Mouse (Mus musculus) MEL (cell line): ENCODE data around the gene Cachd1. TPM values are rescaled to one million over a fixed set of nuclear protein-coding genes. Genes with fewer than 3 reads are reported as not detected.

Experiments used
- DNase-seq: peaks from one replicate; pipeline ENCODE4 v3.0.0; 2011; ENCODE audit warnings: low read depth, low spot score
- H3K27ac ChIP-seq: 2 replicates; pipeline ENCODE4 v1.5.1; 2012; ENCODE audit warnings: low read depth, mild to moderate bottlenecking, control low read depth, low read length, moderate library complexity; ENCODE audit not compliant: control insufficient read depth
- H3K27me3 ChIP-seq, 2 experiments: fragments of 150-350 bp in 1 of 2; sonication (generic) in 1 of 2; 2 replicates each; pipeline ENCODE4 v1.6.1; 2012; ENCODE audit warnings: low read length in 2 of 2, mild to moderate bottlenecking in 2 of 2, improper control_type of control experiment in 1 of 2, moderate library complexity in 1 of 2; ENCODE audit not compliant: insufficient read depth in 2 of 2, control insufficient read depth in 1 of 2
- H3K36me3 ChIP-seq, 2 experiments: 2 replicates each; pipeline ENCODE4 v1.6.1; 2012 to 2014; ENCODE audit warnings: low read length in 2 of 2, improper control_type of control experiment in 1 of 2, inconsistent platforms in 1 of 2, mild to moderate bottlenecking in 1 of 2; ENCODE audit not compliant: insufficient read depth in 2 of 2, control insufficient read depth in 1 of 2
- H3K4me1 ChIP-seq, 2 experiments: fragments of 150-350 bp in 1 of 2; sonication (generic) in 1 of 2; 2 replicates each; pipeline ENCODE4 v1.6.1; 2012; ENCODE audit warnings: low read length in 2 of 2, improper control_type of control experiment in 1 of 2, mild to moderate bottlenecking in 1 of 2; ENCODE audit not compliant: insufficient read depth in 2 of 2, control insufficient read depth in 1 of 2
- H3K4me3 ChIP-seq, 2 experiments: fragments of 150-350 bp in 1 of 2; sonication (generic) in 1 of 2; 2 replicates each; pipeline ENCODE4 v1.5.1; 2012; ENCODE audit warnings: low read depth in 2 of 2, low read length in 2 of 2, mild to moderate bottlenecking in 2 of 2, moderate library complexity in 2 of 2, control low read depth in 1 of 2, improper control_type of control experiment in 1 of 2; ENCODE audit not compliant: control insufficient read depth in 1 of 2, insufficient read depth in 1 of 2
- H3K79me2 ChIP-seq: 2 replicates; pipeline ENCODE4 v1.6.1; 2012; ENCODE audit warnings: mild to moderate bottlenecking, low read length, moderate library complexity; ENCODE audit not compliant: control insufficient read depth, poor library complexity, insufficient read depth
- H3K9ac ChIP-seq: 2 replicates; pipeline ENCODE4 v1.6.1; 2012; ENCODE audit warnings: low read depth, mild to moderate bottlenecking, control low read depth, low read length, moderate library complexity; ENCODE audit not compliant: control insufficient read depth, poor library complexity, severe bottlenecking
- H3K9me3 ChIP-seq: fragments of 150-350 bp; sonication (generic); replicated peaks from 2 replicates; pipeline ENCODE4 v1.6.1; 2012; ENCODE audit warnings: mild to moderate bottlenecking, low read length, improper control_type of control experiment, moderate library complexity; ENCODE audit not compliant: insufficient read depth
- BHLHE40 ChIP-seq: IDR thresholded peaks from 2 replicates; pipeline ENCODE4 v1.6.1; 2012; ENCODE audit warnings: low read depth, mild to moderate bottlenecking, inconsistent platforms, low read length, improper control_type of control experiment, borderline replicate concordance
- CHD1 ChIP-seq: IDR thresholded peaks from 2 replicates; pipeline ENCODE4 v1.6.1; 2012; ENCODE audit warnings: low read depth, mild to moderate bottlenecking, inconsistent platforms, low read length, improper control_type of control experiment
- CTCF ChIP-seq, 3 experiments: IDR thresholded peaks in 2 of 3; conservative IDR thresholded peaks in 1 of 3; 2 replicates each; pipeline ENCODE4 v1.5.1; 2011 to 2012; ENCODE audit warnings: low read length in 3 of 3, low read depth in 2 of 3, mild to moderate bottlenecking in 2 of 3, improper control_type of control experiment in 1 of 3, inconsistent platforms in 1 of 3, mixed read lengths in 1 of 3, moderate library complexity in 1 of 3; ENCODE audit not compliant: control insufficient read depth in 1 of 3, insufficient read depth in 1 of 3, poor library complexity in 1 of 3, severe bottlenecking in 1 of 3
- E2F4 ChIP-seq: IDR thresholded peaks from 2 replicates; pipeline ENCODE4 v1.6.1; 2011; ENCODE audit warnings: low read depth, low read length, improper control_type of control experiment, borderline replicate concordance
- ETS1 ChIP-seq: IDR thresholded peaks from 2 replicates; pipeline ENCODE4 v1.6.1; 2012; ENCODE audit warnings: low read depth, mild to moderate bottlenecking, inconsistent platforms, low read length, improper control_type of control experiment, moderate library complexity
- GATA1 ChIP-seq: IDR thresholded peaks from 2 replicates; pipeline ENCODE4 v1.6.1; 2011; ENCODE audit warnings: low read depth, low read length, improper control_type of control experiment
- HCFC1 ChIP-seq: IDR thresholded peaks from 2 replicates; pipeline ENCODE4 v1.6.1; 2012; ENCODE audit warnings: low read depth, mild to moderate bottlenecking, inconsistent platforms, low read length, improper control_type of control experiment, moderate library complexity
- JUND ChIP-seq: IDR thresholded peaks from 2 replicates; pipeline ENCODE4 v1.6.1; 2011; ENCODE audit warnings: low read depth, mild to moderate bottlenecking, improper control_type of control experiment, low read length
- KAT2A ChIP-seq: conservative IDR thresholded peaks from 2 replicates; pipeline ENCODE4 v1.6.1; 2012; ENCODE audit warnings: low read depth, low read length, improper control_type of control experiment, inconsistent platforms
- MAX ChIP-seq: IDR thresholded peaks from 2 replicates; pipeline ENCODE4 v1.6.1; 2011; ENCODE audit warnings: low read length, improper control_type of control experiment
- MAZ ChIP-seq: IDR thresholded peaks from 2 replicates; pipeline ENCODE4 v1.6.1; 2012; ENCODE audit warnings: low read depth, mild to moderate bottlenecking, inconsistent platforms, low read length, improper control_type of control experiment
- MEF2A ChIP-seq: IDR thresholded peaks from 2 replicates; pipeline ENCODE4 v1.6.1; 2014; ENCODE audit warnings: low read depth, mild to moderate bottlenecking, inconsistent platforms, low read length, improper control_type of control experiment; ENCODE audit not compliant: poor library complexity, insufficient replicate concordance, severe bottlenecking; ENCODE audit errors: extremely low read depth
- MXI1 ChIP-seq: IDR thresholded peaks from 2 replicates; pipeline ENCODE4 v1.6.1; 2011; ENCODE audit warnings: mild to moderate bottlenecking, low read depth, low read length, improper control_type of control experiment
- NELFE ChIP-seq: IDR thresholded peaks from 2 replicates; pipeline ENCODE4 v1.6.1; 2011; ENCODE audit warnings: low read depth, low read length, improper control_type of control experiment
- NRF1 ChIP-seq: IDR thresholded peaks from 2 replicates; pipeline ENCODE4 v1.6.1; 2014; ENCODE audit warnings: low read depth, mild to moderate bottlenecking, inconsistent platforms, low read length, improper control_type of control experiment, moderate library complexity; ENCODE audit not compliant: poor library complexity, insufficient read depth, severe bottlenecking
- POLR2A ChIP-seq, 2 experiments: IDR thresholded peaks; 2 replicates each; pipeline ENCODE4 v1.6.1; 2011 to 2012; ENCODE audit warnings: low read length in 2 of 2, mild to moderate bottlenecking in 2 of 2, control low read depth in 1 of 2, improper control_type of control experiment in 1 of 2, low read depth in 1 of 2, moderate library complexity in 1 of 2; ENCODE audit not compliant: control insufficient read depth in 1 of 2, insufficient read depth in 1 of 2, poor library complexity in 1 of 2
- POLR2AphosphoS2 ChIP-seq: IDR thresholded peaks from 2 replicates; pipeline ENCODE4 v1.6.1; 2011; ENCODE audit warnings: low read length, improper control_type of control experiment
- POLR2AphosphoS5 ChIP-seq: IDR thresholded peaks from 2 replicates; pipeline ENCODE4 v1.6.1; 2012; ENCODE audit warnings: low read depth, borderline replicate concordance, mild to moderate bottlenecking, inconsistent platforms, low read length, moderate library complexity, mixed read lengths
- SIN3A ChIP-seq: IDR thresholded peaks from 2 replicates; pipeline ENCODE4 v1.6.1; 2012; ENCODE audit warnings: low read length, improper control_type of control experiment, inconsistent platforms
- TBP ChIP-seq: IDR thresholded peaks from 2 replicates; pipeline ENCODE4 v1.8.0; 2011; ENCODE audit warnings: low read depth, low read length, improper control_type of control experiment
- UBTF ChIP-seq: IDR thresholded peaks from 2 replicates; pipeline ENCODE4 v1.6.1; 2012; ENCODE audit warnings: low read depth, mild to moderate bottlenecking, inconsistent platforms, low read length, improper control_type of control experiment, moderate library complexity, borderline replicate concordance; ENCODE audit not compliant: insufficient read depth
- USF2 ChIP-seq, 2 experiments: IDR thresholded peaks; 2 replicates each; pipeline ENCODE4 v1.6.1; 2011 to 2012; ENCODE audit warnings: improper control_type of control experiment in 2 of 2, low read length in 2 of 2, borderline replicate concordance in 1 of 2, inconsistent platforms in 1 of 2, low read depth in 1 of 2, mild to moderate bottlenecking in 1 of 2; ENCODE audit not compliant: insufficient read depth in 1 of 2
- ZC3H11A ChIP-seq: IDR thresholded peaks from 2 replicates; pipeline ENCODE4 v1.6.1; 2012; ENCODE audit warnings: low read depth, mild to moderate bottlenecking, inconsistent platforms, low read length, improper control_type of control experiment
- ZKSCAN1 ChIP-seq: IDR thresholded peaks from 2 replicates; pipeline ENCODE4 v1.6.1; 2012; ENCODE audit warnings: low read depth, mild to moderate bottlenecking, inconsistent platforms, low read length, improper control_type of control experiment, moderate library complexity
- polyA plus RNA-seq, 2 experiments: library from polyadenylated mRNA; stranded (reverse) in 1 of 2; unstranded in 1 of 2; fragments of >175 nt in 1 of 2; fragments of >200 nt in 1 of 2; gene quantifications; 2 replicates each; pipeline versions ENCODE4 v1.2.1 to v1.2.4; 2012; ENCODE audit warnings: low replicate concordance in 2 of 2, low read depth in 1 of 2; ENCODE audit not compliant: insufficient read length in 2 of 2, insufficient read depth in 1 of 2, missing spikeins in 1 of 2
- total RNA-seq: library from RNA; depleted of rRNA; stranded (reverse); fragments of 300-350 nt; gene quantifications from 2 replicates; pipeline ENCODE4 v1.2.3, GENCODE M21; 2012

Gene Cachd1
- total and polyA plus RNA-seq, 3 experiments: 4.0 to 15.8 TPM; not detected in 1

DNA sequence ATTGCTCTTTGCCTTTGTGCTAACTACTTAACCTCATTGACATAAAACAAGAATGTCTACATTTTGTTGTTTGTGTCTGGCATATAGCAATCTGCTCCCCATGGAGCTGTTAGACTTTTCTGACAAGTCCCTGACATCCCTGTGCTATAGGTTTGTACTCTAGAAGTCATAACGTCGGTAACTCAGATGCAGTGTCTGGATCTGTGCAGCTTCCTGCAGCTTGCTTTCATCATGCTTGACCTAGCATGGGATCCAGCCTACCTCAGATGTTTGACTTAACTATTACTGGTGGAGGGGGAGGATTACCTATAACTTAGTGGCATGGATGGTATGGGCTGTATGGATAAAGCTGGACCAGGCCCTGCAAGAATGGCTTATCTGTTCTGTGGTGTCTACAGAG lies 117.7 kb downstream of the Cachd1 start:
- Histone ChIP-seq H3K9ac (no peak overlapping the region), H3K4me3 (no peak overlapping the region), H3K27me3 (no peaks in the 10 kb centered on the region), H3K27ac (no peak overlapping the region), H3K36me3 (no peaks in the 10 kb centered on the region), H3K9me3 (no peaks in the 10 kb centered on the region), H3K4me1 (no peaks in the 10 kb centered on the region), H3K79me2 (no peaks in the 10 kb centered on the region)
- DNase-seq: no peak
- TF ChIP-seq NELFE (no peak), HCFC1 (no peak), JUND (no peak), MAZ (no peak), KAT2A (no peak), UBTF (no peak), MEF2A (no peak), ETS1 (no peak)

DNA sequence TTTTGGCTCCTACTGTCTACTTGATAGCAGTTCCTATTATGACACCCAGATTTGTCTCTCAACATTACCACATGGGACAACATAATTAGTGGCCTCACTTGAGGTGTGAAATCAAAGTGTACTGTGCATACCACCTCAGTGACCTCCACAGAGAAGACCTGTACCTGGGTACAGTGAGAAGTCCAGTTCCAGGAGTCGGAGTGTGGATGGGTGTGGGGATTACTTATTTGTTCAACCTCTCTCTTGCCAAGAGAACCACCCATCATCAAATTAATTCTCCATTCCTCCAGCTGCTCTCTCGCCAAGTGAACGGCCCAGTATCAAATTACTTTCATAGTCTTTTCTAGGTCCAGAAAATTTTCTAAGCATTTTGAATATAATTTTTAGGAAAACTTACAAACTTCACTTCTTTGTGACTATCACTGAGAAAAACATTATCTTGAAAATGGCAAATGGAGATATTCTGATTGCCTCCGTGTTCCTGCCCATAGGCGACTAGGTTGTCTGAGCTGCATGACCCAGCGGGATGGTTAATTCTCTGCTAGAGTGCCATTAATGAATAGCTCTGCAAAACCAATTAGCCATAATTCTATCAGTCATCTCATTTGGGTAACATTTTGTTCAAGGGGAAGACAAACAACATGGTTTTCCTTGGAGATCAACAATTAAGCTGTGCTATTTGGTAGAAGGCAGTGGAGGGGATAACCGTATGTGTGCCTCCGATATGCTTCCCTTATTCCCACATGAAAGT lies 120.0 kb downstream of the Cachd1 start:
- no peak for DNase-seq
- no peak overlapping the region for H3K27ac ChIP-seq

More for the DNA sequence above, 120.0 kb downstream of the Cachd1 start:
- H3K4me3 ChIP-seq: no peak overlapping the region
- H3K36me3 ChIP-seq: no peaks in the 10 kb centered on the region
- H3K27me3 ChIP-seq: no peaks in the 10 kb centered on the region
- no peak for TF ChIP-seq POLR2AphosphoS2
- TF ChIP-seq USF2 (IDR thresholded peaks at IDR 0.05; ENCODE audit: borderline replicate concordance in 1 of 2, insufficient read depth in 1 of 2, low read depth in 1 of 2, low read length in 2 of 2): no peak
- TF ChIP-seq CTCF (IDR thresholded peaks at IDR 0.05 in 2 of 3, conservative IDR thresholded peaks at IDR 0.05 in 1 of 3; ENCODE audit: control insufficient read depth in 1 of 3, insufficient read depth in 1 of 3, low read depth in 2 of 3, low read length in 3 of 3, poor library complexity in 1 of 3, severe bottlenecking in 1 of 3): no peak
- no peak for TF ChIP-seq ZC3H11A
- no peak for TF ChIP-seq HCFC1
- no peak for TF ChIP-seq ZKSCAN1
- no peak for TF ChIP-seq TBP
- no peak for TF ChIP-seq NELFE
- TF ChIP-seq NRF1: no peak
- TF ChIP-seq CHD1: no peak
- no peak for TF ChIP-seq KAT2A
- TF ChIP-seq SIN3A: no peak
- TF ChIP-seq MAX: no peak
- no peak for TF ChIP-seq BHLHE40
- no peak for TF ChIP-seq E2F4
- no peak for TF ChIP-seq POLR2A (IDR thresholded peaks at IDR 0.05; ENCODE audit: control insufficient read depth in 1 of 2, insufficient read depth in 1 of 2, low read depth in 1 of 2, low read length in 2 of 2, poor library complexity in 1 of 2)
- no peak for TF ChIP-seq POLR2AphosphoS5
- no peak for TF ChIP-seq MXI1
- TF ChIP-seq ETS1: no peak
- no peak for TF ChIP-seq GATA1
- H3K9me3 ChIP-seq: no peaks in the 10 kb centered on the region
- no peaks in the 10 kb centered on the region for H3K79me2 ChIP-seq
- no peak overlapping the region for H3K9ac ChIP-seq
- no peaks in the 10 kb centered on the region for H3K4me1 ChIP-seq
